ENCODE assay signal across 9 mouse cellular contexts in genomic region chr7:80208026-80208642, GRCm38 (mm10). TPM values are rescaled to one million over a fixed set of nuclear protein-coding genes. Genes with fewer than 3 reads are reported as not detected.
A peak's percentile ranks its signal among the peaks of the same experiment; 100 is the strongest.
DNase-seq lines count a peak whose midpoint lies in the region; ATAC-seq lines count a peak whose summit lies in the region.
"Had no signal": no experiment of that assay in that cellular context is flagged by ENCODE, and none has a peak within 500 bp of the region (broad histone marks: within the 10 kb centered on the region; RNA-seq: fewer than 3 reads in every experiment).

No protein-coding gene starts in this region.

- H3K4me2 ChIP-seq in hindbrain, embryonic 14.5 days (replicated peaks): no peak overlapping the region

- H3K36me3 ChIP-seq in hindbrain, embryonic 10.5 days: peaks cover 9% of the 10 kb centered on the region
- peaks cover 5% of the 10 kb centered on the region for H3K36me3 ChIP-seq in hindbrain, embryonic 14.5 days (replicated peaks; ENCODE audit: control insufficient read depth, insufficient read depth)
- H3K36me3 ChIP-seq in limb, embryonic 10.5 days: peaks cover 10% of the 10 kb centered on the region

- H3K4me1 ChIP-seq in hindbrain, embryonic 10.5 days (replicated peaks): peaks cover 67% of the 10 kb centered on the region
- H3K4me1 ChIP-seq in hindbrain, embryonic 14.5 days (replicated peaks; ENCODE audit: control insufficient read depth, insufficient read depth, low read length): peaks cover 34% of the 10 kb centered on the region
- H3K4me1 ChIP-seq in limb, embryonic 10.5 days: peaks cover 50% of the 10 kb centered on the region

- DNase-seq in hindbrain, embryonic 10.5 days (ENCODE audit: low spot score): no peak
- DNase-seq in hindbrain, embryonic 14.5 days (ENCODE audit: low spot score): no peak
- no peak for DNase-seq in limb, embryonic 10.5 days (ENCODE audit: low spot score)
- DNase-seq in spleen, postnatal 10 days (ENCODE audit: low spot score in 2 of 2): peak; percentile 68 to 69
- DNase-seq in yolk sac, embryonic 10.5 days (ENCODE audit: low spot score): no peak
- no peak for DNase-seq in layer of hippocampus, adult 8-10 months (ENCODE audit: low spot score in 2 of 2)
- no peak for DNase-seq in T-cell, adult 2 months (ENCODE audit: low spot score)

- H3K9me3 ChIP-seq in hindbrain, embryonic 10.5 days: no peaks in the 10 kb centered on the region
- H3K9me3 ChIP-seq in hindbrain, embryonic 14.5 days (ENCODE audit: control insufficient read depth, low read length): no peaks in the 10 kb centered on the region
- no peaks in the 10 kb centered on the region for H3K9me3 ChIP-seq in limb, embryonic 10.5 days (replicated peaks)

- no peak overlapping the region for H3K4me3 ChIP-seq in hindbrain, embryonic 10.5 days
- H3K4me3 ChIP-seq in hindbrain, embryonic 14.5 days (replicated peaks; ENCODE audit: low read length): no peak overlapping the region
- no peak overlapping the region for H3K4me3 ChIP-seq in limb, embryonic 10.5 days
- H3K4me3 ChIP-seq: myocyte had no signal

- no peak overlapping the region for H3K9ac ChIP-seq in hindbrain, embryonic 14.5 days

- 0 out of 2 replicates have a peak overlapping the region, but pooled peaks have one; percentile 30 for H3K27ac ChIP-seq in hindbrain, embryonic 10.5 days
- no peak overlapping the region; the same call in 1 of the 2 replicates for H3K27ac ChIP-seq in hindbrain, embryonic 14.5 days
- peak overlapping the region; percentile 43; the same call in 1 of the 2 replicates for H3K27ac ChIP-seq in limb, embryonic 10.5 days

- ATAC-seq in hindbrain, embryonic 14.5 days (ENCODE audit: low FRiP score): no peak
- peak; percentile 6 for ATAC-seq in erythroblast, adult 5-6 weeks (replicated peaks; ENCODE audit: low FRiP score, poor library complexity, severe bottlenecking)

- WGBS in hindbrain, embryonic 10.5 days: 87% methylated on average over 18 of the region's 18 CpGs
- WGBS in hindbrain, embryonic 14.5 days: 75% methylated on average over 18 of the region's 18 CpGs
- 85% methylated on average over 18 of the region's 18 CpGs for WGBS in limb, embryonic 10.5 days

- no peaks in the 10 kb centered on the region for H3K27me3 ChIP-seq in hindbrain, embryonic 10.5 days (ENCODE audit: insufficient read depth, poor library complexity, severe bottlenecking)
- no peaks in the 10 kb centered on the region for H3K27me3 ChIP-seq in hindbrain, embryonic 14.5 days (ENCODE audit: control insufficient read depth, insufficient read depth, low read length)
- H3K27me3 ChIP-seq in limb, embryonic 10.5 days (ENCODE audit: low read depth, poor library complexity, severe bottlenecking): no peaks in the 10 kb centered on the region

RNA-seq across cellular contexts. Expression of gene Sema4b, which starts 21.5 kb away (rescaled TPM):
- 14.0 and 17.5 TPM in 2 replicates for polyA plus RNA-seq in hindbrain, embryonic 10.5 days (2016; fragmentation: Nextera tagmentation; extraction: Ambion mirVana)
- polyA plus RNA-seq in hindbrain, embryonic 14.5 days (2014; fragmentation: Nextera tagmentation; extraction: Ambion mirVana): 17.4 and 19.7 TPM in 2 replicates
- 19.9 and 22.1 TPM in 2 replicates for total RNA-seq in erythroblast, adult 5-6 weeks (2015; ENCODE audit: low replicate concordance)
- 33.7 and 49.8 TPM in 2 replicates for total RNA-seq in erythroblast, adult 5-6 weeks (2017; ENCODE audit: low replicate concordance)
- polyA plus RNA-seq in limb, embryonic 10.5 days (2016; fragmentation: Nextera tagmentation; extraction: Ambion mirVana): 8.1 and 9.9 TPM in 2 replicates
- total RNA-seq in layer of hippocampus, adult 8-10 months (2022): 10 to 100 TPM; 22.0 to 27.7 (median 25.9) TPM

RNA-seq across cellular contexts. Expression of gene Cib1, which starts 24.5 kb away (rescaled TPM):
- polyA plus RNA-seq in hindbrain, embryonic 10.5 days (2016; fragmentation: Nextera tagmentation; extraction: Ambion mirVana): 74.8 and 79.6 TPM in 2 replicates
- 29.8 and 41.1 TPM in 2 replicates for polyA plus RNA-seq in hindbrain, embryonic 14.5 days (2014; fragmentation: Nextera tagmentation; extraction: Ambion mirVana)
- 21.3 and 41.8 TPM in 2 replicates for total RNA-seq in erythroblast, adult 5-6 weeks (2015; ENCODE audit: low replicate concordance)
- 29.8 and 37.1 TPM in 2 replicates for total RNA-seq in erythroblast, adult 5-6 weeks (2017; ENCODE audit: low replicate concordance)
- 68.6 and 75.3 TPM in 2 replicates for polyA plus RNA-seq in limb, embryonic 10.5 days (2016; fragmentation: Nextera tagmentation; extraction: Ambion mirVana)
- total RNA-seq in layer of hippocampus, adult 8-10 months (2022): 10 to 100 TPM; 20.3 to 31.5 (median 25.9) TPM

RNA-seq across cellular contexts. Expression of gene Gdpgp1, which starts 24.5 kb away (rescaled TPM):
- 6.2 and 6.5 TPM in 2 replicates for polyA plus RNA-seq in hindbrain, embryonic 10.5 days (2016; fragmentation: Nextera tagmentation; extraction: Ambion mirVana)
- polyA plus RNA-seq in hindbrain, embryonic 14.5 days (2014; fragmentation: Nextera tagmentation; extraction: Ambion mirVana): 3.4 and 3.8 TPM in 2 replicates
- total RNA-seq in erythroblast, adult 5-6 weeks (2015; ENCODE audit: low replicate concordance): 0.77 TPM in 1 of 2 replicates, not detected in the other
- total RNA-seq in erythroblast, adult 5-6 weeks (2017; ENCODE audit: low replicate concordance): 0.94 and 2.0 TPM in 2 replicates
- 7.2 and 7.5 TPM in 2 replicates for polyA plus RNA-seq in limb, embryonic 10.5 days (2016; fragmentation: Nextera tagmentation; extraction: Ambion mirVana)
- 1 to 10 TPM; 6.2 to 7.5 (median 7.0) TPM for total RNA-seq in layer of hippocampus, adult 8-10 months (2022)

RNA-seq across cellular contexts. Expression of gene Ttll13, which starts 38.0 kb away (rescaled TPM):
- 0.70 and 0.98 TPM in 2 replicates for polyA plus RNA-seq in hindbrain, embryonic 10.5 days (2016; fragmentation: Nextera tagmentation; extraction: Ambion mirVana)
- 1.3 and 1.7 TPM in 2 replicates for polyA plus RNA-seq in hindbrain, embryonic 14.5 days (2014; fragmentation: Nextera tagmentation; extraction: Ambion mirVana)
- not detected in 2 replicates for total RNA-seq in erythroblast, adult 5-6 weeks (2015; ENCODE audit: low replicate concordance)
- total RNA-seq in erythroblast, adult 5-6 weeks (2017; ENCODE audit: low replicate concordance): 1.5 TPM in 1 of 2 replicates, not detected in the other
- polyA plus RNA-seq in limb, embryonic 10.5 days (2016; fragmentation: Nextera tagmentation; extraction: Ambion mirVana): 0.50 and 0.61 TPM in 2 replicates
- 1 to 10 TPM; 1.3 to 2.1 (median 1.8) TPM for total RNA-seq in layer of hippocampus, adult 8-10 months (2022)

RNA-seq across cellular contexts. Expression of gene Ngrn, which starts 52.9 kb away (rescaled TPM):
- polyA plus RNA-seq in hindbrain, embryonic 10.5 days (2016; fragmentation: Nextera tagmentation; extraction: Ambion mirVana): 40.4 and 47.4 TPM in 2 replicates
- 67.8 and 70.4 TPM in 2 replicates for polyA plus RNA-seq in hindbrain, embryonic 14.5 days (2014; fragmentation: Nextera tagmentation; extraction: Ambion mirVana)
- total RNA-seq in erythroblast, adult 5-6 weeks (2015; ENCODE audit: low replicate concordance): 5.2 and 7.7 TPM in 2 replicates
- 5.6 and 9.9 TPM in 2 replicates for total RNA-seq in erythroblast, adult 5-6 weeks (2017; ENCODE audit: low replicate concordance)
- polyA plus RNA-seq in limb, embryonic 10.5 days (2016; fragmentation: Nextera tagmentation; extraction: Ambion mirVana): 42.5 and 45.7 TPM in 2 replicates
- 10 to 100 TPM; 37.2 to 43.3 (median 38.6) TPM for total RNA-seq in layer of hippocampus, adult 8-10 months (2022)

Comparison
In these comparisons a context has a peak if more than half of its experiments do, and no peak if none do; other contexts are left out.
1. DNase-seq: peak in spleen, postnatal 10 days (2 of 2); none in hindbrain, embryonic 10.5 days (single experiment), hindbrain, embryonic 14.5 days (single experiment), limb, embryonic 10.5 days (single experiment), yolk sac, embryonic 10.5 days (single experiment), layer of hippocampus, adult 8-10 months (0 of 2) and T-cell, adult 2 months (single experiment).